In the genomic region with DNA sequence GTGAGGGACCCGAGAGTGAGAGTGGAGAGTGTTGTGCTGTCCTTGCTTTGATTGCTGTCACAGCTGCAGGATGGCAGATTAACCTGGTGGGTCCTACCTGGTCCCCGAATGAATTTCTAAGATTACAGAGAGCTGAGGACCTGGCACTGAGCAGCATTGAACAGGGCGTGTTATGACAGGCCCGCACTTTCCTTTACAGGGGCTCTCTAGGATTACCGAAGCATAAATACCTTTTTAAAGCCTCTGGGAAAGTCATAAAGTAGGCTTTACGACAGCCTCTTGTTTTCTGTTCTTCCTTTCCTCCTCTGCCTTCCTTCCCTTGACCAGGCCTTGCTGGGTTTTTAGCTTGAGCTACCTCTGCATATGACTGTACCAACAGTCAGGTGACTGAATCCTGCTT, we compare ENCODE assay signal across 11 mouse cellular contexts.
DNase-seq lines count a peak whose midpoint lies in the region; ATAC-seq lines count a peak whose summit lies in the region.
"Had no signal": no experiment of that assay in that cellular context is flagged by ENCODE, and none has a peak within 500 bp of the region (broad histone marks: within the 10 kb centered on the region; RNA-seq: fewer than 3 reads in every experiment).

No protein-coding gene starts in this region.

- 79% methylated on average over 6 of the region's 6 CpGs for WGBS in hindbrain, embryonic 13.5 days
- 86% methylated on average over 6 of the region's 6 CpGs for WGBS in hindbrain, embryonic 11.5 days
- 74% methylated on average over 6 of the region's 6 CpGs for WGBS in embryonic facial prominence, embryonic 10.5 days
- WGBS in embryonic facial prominence, embryonic 15.5 days, result 28% methylated on average over 6 of the region's 6 CpGs
- WGBS in neural tube, embryonic 13.5 days, result 25% methylated on average over 6 of the region's 6 CpGs
- 60% methylated on average over 6 of the region's 6 CpGs for WGBS in liver, embryonic 12.5 days (ENCODE audit: insufficient replicate concordance)

- no peak overlapping the region for H3K4me3 ChIP-seq in hindbrain, embryonic 13.5 days
- no peak overlapping the region for H3K4me3 ChIP-seq in hindbrain, embryonic 11.5 days (ENCODE audit: low read depth, low read length)
- no peak overlapping the region for H3K4me3 ChIP-seq in embryonic facial prominence, embryonic 10.5 days
- no peak overlapping the region for H3K4me3 ChIP-seq in embryonic facial prominence, embryonic 15.5 days (replicated peaks)
- no peak overlapping the region for H3K4me3 ChIP-seq in neural tube, embryonic 13.5 days
- no peak overlapping the region for H3K4me3 ChIP-seq in liver, embryonic 12.5 days
- H3K4me3 ChIP-seq: megakaryocyte, embryonic 14.5 days had no signal

- H3K27ac ChIP-seq in hindbrain, embryonic 13.5 days, result no peak overlapping the region
- H3K27ac ChIP-seq in hindbrain, embryonic 11.5 days (ENCODE audit: low read depth, low read length), result no peak overlapping the region
- H3K27ac ChIP-seq in embryonic facial prominence, embryonic 10.5 days (replicated peaks), result peak overlapping the region; percentile 83
- peak overlapping the region; percentile 94 for H3K27ac ChIP-seq in embryonic facial prominence, embryonic 15.5 days (replicated peaks)
- H3K27ac ChIP-seq in neural tube, embryonic 13.5 days (replicated peaks), result 0 out of 2 replicates have a peak overlapping the region, but pooled peaks have one; percentile 29
- H3K27ac ChIP-seq in liver, embryonic 12.5 days, result no peak overlapping the region

- H3K4me1 ChIP-seq in hindbrain, embryonic 13.5 days (replicated peaks), result peaks cover 38% of the 10 kb centered on the region
- H3K4me1 ChIP-seq in hindbrain, embryonic 11.5 days (replicated peaks; ENCODE audit: control insufficient read depth, insufficient read depth, low read length), result peaks cover 5% of the 10 kb centered on the region
- H3K4me1 ChIP-seq in embryonic facial prominence, embryonic 10.5 days, result peaks cover 66% of the 10 kb centered on the region
- H3K4me1 ChIP-seq in embryonic facial prominence, embryonic 15.5 days, result peaks cover 78% of the 10 kb centered on the region
- H3K4me1 ChIP-seq in neural tube, embryonic 13.5 days (replicated peaks), result peaks cover 49% of the 10 kb centered on the region
- peaks cover 13% of the 10 kb centered on the region for H3K4me1 ChIP-seq in liver, embryonic 12.5 days
- H3K4me1 ChIP-seq: megakaryocyte, embryonic 14.5 days had no signal

- no peak for ATAC-seq in hindbrain, embryonic 13.5 days (ENCODE audit: low FRiP score)
- no peak for ATAC-seq in hindbrain, embryonic 11.5 days (ENCODE audit: low FRiP score)
- ATAC-seq in embryonic facial prominence, embryonic 15.5 days (ENCODE audit: insufficient number of reproducible peaks, low FRiP score, low TSS enrichment, low read depth), result no peak
- ATAC-seq in neural tube, embryonic 13.5 days (ENCODE audit: low read depth), result no peak
- ATAC-seq in liver, embryonic 12.5 days, result no peak

- no peaks in the 10 kb centered on the region for H3K36me3 ChIP-seq in hindbrain, embryonic 13.5 days
- no peaks in the 10 kb centered on the region for H3K36me3 ChIP-seq in hindbrain, embryonic 11.5 days (ENCODE audit: control insufficient read depth, insufficient read depth, low read length)
- H3K36me3 ChIP-seq in embryonic facial prominence, embryonic 10.5 days (replicated peaks), result no peaks in the 10 kb centered on the region
- no peaks in the 10 kb centered on the region for H3K36me3 ChIP-seq in embryonic facial prominence, embryonic 15.5 days
- no peaks in the 10 kb centered on the region for H3K36me3 ChIP-seq in neural tube, embryonic 13.5 days
- H3K36me3 ChIP-seq in liver, embryonic 12.5 days, result no peaks in the 10 kb centered on the region
- H3K36me3 ChIP-seq: G1E had no signal

- H3K27me3 ChIP-seq in hindbrain, embryonic 13.5 days, result no peaks in the 10 kb centered on the region
- no peaks in the 10 kb centered on the region for H3K27me3 ChIP-seq in hindbrain, embryonic 11.5 days (ENCODE audit: control insufficient read depth, insufficient read depth, low read length)
- no peaks in the 10 kb centered on the region for H3K27me3 ChIP-seq in embryonic facial prominence, embryonic 10.5 days (replicated peaks; ENCODE audit: low read depth, poor library complexity, severe bottlenecking)
- no peaks in the 10 kb centered on the region for H3K27me3 ChIP-seq in embryonic facial prominence, embryonic 15.5 days
- no peaks in the 10 kb centered on the region for H3K27me3 ChIP-seq in neural tube, embryonic 13.5 days
- no peaks in the 10 kb centered on the region for H3K27me3 ChIP-seq in liver, embryonic 12.5 days (replicated peaks)

- DNase-seq in hindbrain, embryonic 11.5 days (ENCODE audit: low spot score), result no peak
- no peak for DNase-seq in embryonic facial prominence, embryonic 10.5 days (ENCODE audit: low spot score)
- no peak for DNase-seq in right cerebral cortex, postnatal 25 days
- DNase-seq: kidney, adult 9 months; liver had no signal

- H3K9me3 ChIP-seq in hindbrain, embryonic 13.5 days, result no peaks in the 10 kb centered on the region
- no peaks in the 10 kb centered on the region for H3K9me3 ChIP-seq in hindbrain, embryonic 11.5 days (ENCODE audit: control insufficient read depth, low read length)
- H3K9me3 ChIP-seq in embryonic facial prominence, embryonic 10.5 days, result no peaks in the 10 kb centered on the region
- H3K9me3 ChIP-seq in embryonic facial prominence, embryonic 15.5 days (replicated peaks), result no peaks in the 10 kb centered on the region
- no peaks in the 10 kb centered on the region for H3K9me3 ChIP-seq in neural tube, embryonic 13.5 days
- H3K9me3 ChIP-seq in liver, embryonic 12.5 days (replicated peaks), result no peaks in the 10 kb centered on the region
- H3K9me3 ChIP-seq: megakaryocyte, embryonic 14.5 days had no signal

- peak overlapping the region; percentile 0; the same call in 1 of the 2 replicates for H3K9ac ChIP-seq in hindbrain, embryonic 13.5 days
- no peak overlapping the region for H3K9ac ChIP-seq in hindbrain, embryonic 11.5 days (ENCODE audit: low read depth, low read length)
- H3K9ac ChIP-seq in embryonic facial prominence, embryonic 15.5 days, result no peak overlapping the region
- H3K9ac ChIP-seq in neural tube, embryonic 13.5 days, result peak overlapping the region; percentile 26; the same call in 1 of the 2 replicates
- H3K9ac ChIP-seq in liver, embryonic 12.5 days, result no peak overlapping the region

- H3K4me2 ChIP-seq in hindbrain, embryonic 13.5 days, result no peak overlapping the region
- no peak overlapping the region for H3K4me2 ChIP-seq in hindbrain, embryonic 11.5 days (replicated peaks; ENCODE audit: low read depth, low read length)
- peak overlapping the region; percentile 29 for H3K4me2 ChIP-seq in embryonic facial prominence, embryonic 15.5 days (replicated peaks)
- no peak overlapping the region for H3K4me2 ChIP-seq in neural tube, embryonic 13.5 days
- H3K4me2 ChIP-seq in liver, embryonic 12.5 days, result no peak overlapping the region

Comparison
In these comparisons a context has a peak if more than half of its experiments do, and no peak if none do; other contexts are left out.
1. H3K9ac ChIP-seq: peak in hindbrain, embryonic 13.5 days (single experiment) and neural tube, embryonic 13.5 days (single experiment); none in hindbrain, embryonic 11.5 days (single experiment), embryonic facial prominence, embryonic 15.5 days (single experiment) and liver, embryonic 12.5 days (single experiment).
2. H3K27ac ChIP-seq: peak in embryonic facial prominence, embryonic 10.5 days (single experiment), embryonic facial prominence, embryonic 15.5 days (single experiment) and neural tube, embryonic 13.5 days (single experiment); none in hindbrain, embryonic 13.5 days (single experiment), hindbrain, embryonic 11.5 days (single experiment) and liver, embryonic 12.5 days (single experiment).